Mouse (Mus musculus): ENCODE results near the gene Gm20661.

GRCm38 (mm10) chr9:107970311-107970710 lies 12.5 kb upstream of the Gm20661 start:
- TF ChIP-seq POLR2A (IDR thresholded peaks at IDR 0.05; ENCODE audit: insufficient read depth, low read depth, low read length) (no peak), CTCF (IDR thresholded peaks at IDR 0.05) (no peak), EP300 (IDR thresholded peaks at IDR 0.05; ENCODE audit: insufficient read depth, low read depth, low read length) (no peak)

All from heart, adult 2 months (tissue).